Mouse (Mus musculus): ENCODE results near the gene Fndc4. TPM values are rescaled to one million over a fixed set of nuclear protein-coding genes. Genes with fewer than 3 reads are reported as not detected.
A peak's percentile ranks its signal among the peaks of the same experiment; 100 is the strongest.

The Fndc4 gene
- polyA plus RNA-seq, 1 experiment from 2014 or later, result 34.5 TPM

DNA sequence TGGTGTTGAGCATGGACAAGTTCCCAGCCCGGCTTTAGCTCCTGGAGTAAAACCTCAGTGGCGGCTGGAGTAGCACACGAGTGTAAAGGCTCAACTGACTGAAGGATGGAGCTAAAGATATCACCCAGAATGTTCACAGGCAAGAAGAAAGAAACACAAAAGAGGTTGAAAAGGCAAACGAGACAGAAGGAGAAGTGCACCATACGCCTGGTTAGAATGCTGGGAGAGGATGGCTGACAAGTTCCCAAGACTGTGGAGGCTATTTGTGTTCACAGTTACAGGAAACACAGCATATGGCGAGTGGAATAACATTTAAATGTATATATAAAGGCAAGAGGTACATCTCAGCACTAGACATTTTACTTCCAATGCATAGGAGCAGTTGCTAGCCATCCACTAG, 22.9 kb downstream of the Fndc4 start:
- Histone ChIP-seq H3K27me3 (ENCODE audit: control insufficient read depth, insufficient read depth, low read depth, low read length) (no peaks in the 10 kb centered on the region), H3K9ac (ENCODE audit: low read length) (no peak overlapping the region), H3K4me1 (replicated peaks; ENCODE audit: control insufficient read depth, insufficient read depth, low read length) (no peaks in the 10 kb centered on the region), H3K4me2 (ENCODE audit: low read depth, low read length) (no peak overlapping the region), H3K36me3 (ENCODE audit: control insufficient read depth, insufficient read depth, low read length) (peaks cover 25% of the 10 kb centered on the region), H3K27ac (ENCODE audit: low read length) (no peak overlapping the region), H3K9me3 (ENCODE audit: control insufficient read depth, low read length) (no peaks in the 10 kb centered on the region), H3K4me3 (ENCODE audit: low read length) (no peak overlapping the region)
- 82% methylated on average over 6 of the region's 6 CpGs for WGBS
- no peak for ATAC-seq (ENCODE audit: low read depth)

DNA sequence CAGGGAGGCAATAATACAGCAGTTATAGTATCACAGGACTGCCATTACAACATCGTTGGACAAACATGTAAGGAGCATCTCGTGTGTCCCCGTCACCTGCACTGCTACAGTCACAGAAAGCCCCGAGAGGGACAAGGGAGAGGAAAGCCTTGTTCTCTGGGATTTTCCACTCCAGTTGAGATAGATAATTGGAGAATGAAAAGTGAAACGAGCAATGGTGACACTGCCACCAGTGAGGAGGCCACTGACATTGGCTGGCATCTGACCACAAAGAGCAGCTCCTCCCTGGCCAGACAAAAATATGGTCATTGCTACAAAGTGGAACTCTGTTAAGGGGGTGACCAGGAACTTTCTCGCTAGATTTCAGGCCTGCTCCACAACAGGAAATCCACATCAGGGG, 28.2 kb downstream of the Fndc4 start:
- peaks cover 41% of the 10 kb centered on the region for H3K36me3 ChIP-seq (ENCODE audit: control insufficient read depth, insufficient read depth, low read length)

DNA sequence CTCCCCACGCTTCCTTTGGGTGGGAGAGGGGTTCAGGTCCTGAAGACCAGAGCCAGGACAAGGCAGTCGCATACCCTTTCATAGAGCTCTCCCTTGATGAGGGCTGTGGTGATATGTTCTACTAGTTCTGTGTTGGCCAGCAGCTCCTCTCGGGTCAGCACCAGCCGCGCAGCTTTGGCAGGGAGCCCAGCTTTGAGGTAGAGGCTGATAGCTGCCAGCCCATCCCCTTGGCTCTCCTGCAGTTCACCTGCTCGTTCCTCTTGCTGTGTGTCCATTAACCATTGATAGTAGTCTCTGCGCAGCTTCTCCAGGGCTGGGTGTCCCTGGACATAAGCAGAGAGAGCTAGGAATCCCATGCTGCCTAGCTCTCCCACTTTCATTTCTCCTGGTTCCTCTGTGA, 29.8 kb downstream of the Fndc4 start:
- Histone ChIP-seq H3K27me3 (ENCODE audit: control insufficient read depth, insufficient read depth, low read depth, low read length) (no peaks in the 10 kb centered on the region), H3K27ac (ENCODE audit: low read length) (no peak overlapping the region), H3K9ac (ENCODE audit: low read length) (no peak overlapping the region), H3K4me3 (ENCODE audit: low read length) (no peak overlapping the region), H3K4me1 (replicated peaks; ENCODE audit: control insufficient read depth, insufficient read depth, low read length) (no peaks in the 10 kb centered on the region), H3K9me3 (ENCODE audit: control insufficient read depth, low read length) (no peaks in the 10 kb centered on the region), H3K4me2 (ENCODE audit: low read depth, low read length) (no peak overlapping the region), H3K36me3 (ENCODE audit: control insufficient read depth, insufficient read depth, low read length) (peaks cover 37% of the 10 kb centered on the region)
- 76% methylated on average over 7 of the region's 7 CpGs for WGBS
- ATAC-seq (ENCODE audit: low read depth), result no peak

More for the DNA sequence above, 28.2 kb downstream of the Fndc4 start:
- no peak for ATAC-seq (ENCODE audit: low read depth)
- Histone ChIP-seq H3K27me3 (ENCODE audit: control insufficient read depth, insufficient read depth, low read depth, low read length) (no peaks in the 10 kb centered on the region), H3K4me1 (replicated peaks; ENCODE audit: control insufficient read depth, insufficient read depth, low read length) (no peaks in the 10 kb centered on the region), H3K9ac (ENCODE audit: low read length) (no peak overlapping the region), H3K9me3 (ENCODE audit: control insufficient read depth, low read length) (no peaks in the 10 kb centered on the region), H3K4me3 (ENCODE audit: low read length) (no peak overlapping the region), H3K4me2 (ENCODE audit: low read depth, low read length) (no peak overlapping the region), H3K27ac (ENCODE audit: low read length) (no peak overlapping the region)
- 86% methylated on average over 6 of the region's 6 CpGs for WGBS

DNA sequence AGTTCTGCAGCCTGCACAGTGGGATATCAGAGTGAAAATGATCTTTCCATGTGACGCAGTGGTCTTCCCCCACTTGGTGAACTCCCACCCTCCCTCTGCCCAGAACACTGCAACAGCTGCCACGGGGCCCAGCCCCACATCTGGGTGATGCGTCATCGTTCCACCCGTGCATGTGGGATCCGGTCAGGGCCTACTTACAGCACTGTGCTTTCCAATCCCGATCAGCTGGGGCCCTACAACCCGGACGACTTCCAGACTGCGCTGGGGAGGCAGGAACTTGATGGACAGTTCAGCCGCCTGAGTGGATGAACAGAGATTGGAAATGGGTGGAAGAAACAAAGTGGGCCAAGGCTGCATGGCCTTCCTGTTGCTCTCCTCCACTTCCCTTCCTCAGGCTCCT, 38.3 kb downstream of the Fndc4 start:
- Histone ChIP-seq H3K27me3 (ENCODE audit: control insufficient read depth, insufficient read depth, low read depth, low read length) (no peaks in the 10 kb centered on the region), H3K9me3 (ENCODE audit: control insufficient read depth, low read length) (no peaks in the 10 kb centered on the region), H3K27ac (ENCODE audit: low read length) (no peak overlapping the region), H3K9ac (ENCODE audit: low read length) (no peak overlapping the region), H3K36me3 (ENCODE audit: control insufficient read depth, insufficient read depth, low read length) (peaks cover 22% of the 10 kb centered on the region), H3K4me2 (ENCODE audit: low read depth, low read length) (no peak overlapping the region), H3K4me3 (ENCODE audit: low read length) (no peak overlapping the region), H3K4me1 (replicated peaks; ENCODE audit: control insufficient read depth, insufficient read depth, low read length) (peaks cover 7% of the 10 kb centered on the region)
- ATAC-seq (ENCODE audit: low read depth), result no peak
- 80% methylated on average over 11 of the region's 11 CpGs for WGBS

DNA sequence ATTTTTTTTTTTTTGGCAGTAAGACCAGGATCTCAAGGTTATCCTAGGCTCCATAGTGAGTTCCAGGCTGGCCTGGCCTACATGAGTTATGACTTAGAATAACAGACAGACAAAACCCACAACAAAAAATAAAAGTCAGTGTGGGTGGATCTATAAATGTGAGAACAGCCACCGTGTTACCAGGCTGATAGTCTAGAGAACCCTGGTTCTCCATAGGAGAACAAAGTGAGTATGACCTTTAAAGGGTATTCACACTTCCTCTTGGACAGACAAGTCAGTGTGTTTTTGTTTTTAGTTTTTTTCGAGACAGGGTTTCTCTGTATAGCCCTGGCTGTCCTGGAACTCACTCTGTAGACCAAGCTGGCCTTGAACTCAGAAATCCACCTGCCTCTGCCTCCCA, 39.9 kb downstream of the Fndc4 start:
- no peaks in the 10 kb centered on the region for H3K9me3 ChIP-seq (ENCODE audit: control insufficient read depth, low read length)
- no peak overlapping the region for H3K4me2 ChIP-seq (ENCODE audit: low read depth, low read length)
- WGBS, result 87% methylated on average over 2 of the region's 2 CpGs
- H3K9ac ChIP-seq (ENCODE audit: low read length), result no peak overlapping the region
- H3K36me3 ChIP-seq (ENCODE audit: control insufficient read depth, insufficient read depth, low read length), result peaks cover 26% of the 10 kb centered on the region
- H3K4me3 ChIP-seq (ENCODE audit: low read length), result no peak overlapping the region
- no peaks in the 10 kb centered on the region for H3K27me3 ChIP-seq (ENCODE audit: control insufficient read depth, insufficient read depth, low read depth, low read length)
- H3K4me1 ChIP-seq (replicated peaks; ENCODE audit: control insufficient read depth, insufficient read depth, low read length), result peaks cover 11% of the 10 kb centered on the region
- no peak for ATAC-seq (ENCODE audit: low read depth)
- H3K27ac ChIP-seq (ENCODE audit: low read length), result no peak overlapping the region

DNA sequence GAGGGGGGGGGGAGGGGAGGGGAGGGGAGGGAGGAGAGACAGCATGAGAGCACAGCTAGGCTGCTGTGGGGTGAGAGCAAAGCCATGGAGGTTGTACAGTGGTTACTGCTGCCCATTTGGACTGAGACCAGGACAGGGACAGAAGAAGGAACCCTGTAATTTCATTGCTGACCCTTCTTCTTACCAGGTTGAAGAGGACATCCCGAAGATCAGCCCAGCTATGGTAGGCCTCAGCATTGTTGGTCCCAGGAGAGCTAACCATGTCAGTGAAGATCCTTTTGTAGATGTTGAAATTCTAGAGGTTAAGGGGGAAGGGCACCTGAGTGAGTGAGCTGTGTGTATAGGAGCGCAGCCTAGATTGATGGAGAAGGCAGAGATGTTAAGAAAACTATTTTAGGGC, 40.5 kb downstream of the Fndc4 start:
- no peak overlapping the region for H3K4me3 ChIP-seq (ENCODE audit: low read length)
- H3K36me3 ChIP-seq (ENCODE audit: control insufficient read depth, insufficient read depth, low read length), result peaks cover 26% of the 10 kb centered on the region
- no peak overlapping the region for H3K9ac ChIP-seq (ENCODE audit: low read length)
- H3K4me1 ChIP-seq (replicated peaks; ENCODE audit: control insufficient read depth, insufficient read depth, low read length), result peaks cover 11% of the 10 kb centered on the region
- H3K9me3 ChIP-seq (ENCODE audit: control insufficient read depth, low read length), result no peaks in the 10 kb centered on the region
- H3K27ac ChIP-seq (ENCODE audit: low read length), result no peak overlapping the region
- WGBS, result 85% methylated on average over 2 of the region's 2 CpGs
- ATAC-seq (ENCODE audit: low read depth), result no peak
- no peaks in the 10 kb centered on the region for H3K27me3 ChIP-seq (ENCODE audit: control insufficient read depth, insufficient read depth, low read depth, low read length)
- H3K4me2 ChIP-seq (ENCODE audit: low read depth, low read length), result no peak overlapping the region

DNA sequence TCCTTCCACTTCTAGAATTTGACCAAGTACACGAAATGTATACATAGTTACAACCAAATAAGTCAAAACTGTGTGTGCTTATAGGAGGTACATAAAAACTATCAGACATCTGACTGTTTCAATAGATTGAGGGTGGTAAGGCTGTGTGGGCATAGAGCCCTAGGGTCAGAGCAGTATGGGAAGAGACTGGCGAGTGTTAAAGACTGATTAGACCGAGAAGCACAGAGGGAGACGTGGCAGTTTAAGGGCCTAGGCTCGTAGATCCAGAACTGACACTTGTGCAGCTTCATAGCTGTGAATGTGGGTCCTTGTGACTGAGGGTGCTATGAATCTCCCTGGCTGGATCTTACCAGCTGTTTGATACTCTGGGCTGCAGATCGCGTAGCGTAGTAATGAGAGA, 41.0 kb downstream of the Fndc4 start:
- H3K27ac ChIP-seq (ENCODE audit: low read length), result peak overlapping the region; percentile 58; the same call in 1 of the 2 replicates
- peaks cover 11% of the 10 kb centered on the region for H3K4me1 ChIP-seq (replicated peaks; ENCODE audit: control insufficient read depth, insufficient read depth, low read length)
- H3K36me3 ChIP-seq (ENCODE audit: control insufficient read depth, insufficient read depth, low read length), result peaks cover 30% of the 10 kb centered on the region
- ATAC-seq (ENCODE audit: low read depth), result no peak
- no peaks in the 10 kb centered on the region for H3K27me3 ChIP-seq (ENCODE audit: control insufficient read depth, insufficient read depth, low read depth, low read length)
- H3K4me3 ChIP-seq (ENCODE audit: low read length), result no peak overlapping the region
- WGBS, result 84% methylated on average over 8 of the region's 8 CpGs
- no peaks in the 10 kb centered on the region for H3K9me3 ChIP-seq (ENCODE audit: control insufficient read depth, low read length)
- H3K4me2 ChIP-seq (ENCODE audit: low read depth, low read length), result no peak overlapping the region
- H3K9ac ChIP-seq (ENCODE audit: low read length), result no peak overlapping the region

DNA sequence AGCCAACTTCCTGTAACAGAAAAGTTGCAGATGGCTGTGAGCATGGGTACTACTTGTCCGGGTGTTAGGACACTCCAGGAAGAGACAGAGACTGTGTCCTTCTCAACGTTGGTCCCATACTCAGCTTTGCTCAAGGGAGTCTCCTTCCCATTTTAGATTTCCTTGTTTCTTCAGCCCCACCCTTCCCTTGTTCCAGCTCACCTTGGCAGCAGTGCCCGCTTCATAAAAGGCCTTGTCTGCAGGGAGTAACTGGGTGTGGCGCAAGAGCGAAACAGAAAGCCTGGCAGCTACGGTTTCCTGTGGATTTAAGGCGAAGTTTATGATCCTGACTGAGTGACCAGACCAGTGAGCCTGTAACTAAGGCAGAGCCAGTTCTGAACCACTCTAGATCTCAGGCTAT, 41.4 kb downstream of the Fndc4 start:
- no peaks in the 10 kb centered on the region for H3K9me3 ChIP-seq (ENCODE audit: control insufficient read depth, low read length)
- H3K4me1 ChIP-seq (replicated peaks; ENCODE audit: control insufficient read depth, insufficient read depth, low read length), result peaks cover 11% of the 10 kb centered on the region
- WGBS, result 62% methylated on average over 7 of the region's 7 CpGs
- no peaks in the 10 kb centered on the region for H3K27me3 ChIP-seq (ENCODE audit: control insufficient read depth, insufficient read depth, low read depth, low read length)
- ATAC-seq (ENCODE audit: low read depth), result peak; percentile 24
- H3K4me2 ChIP-seq (ENCODE audit: low read depth, low read length), result no peak overlapping the region
- H3K4me3 ChIP-seq (ENCODE audit: low read length), result no peak overlapping the region
- H3K36me3 ChIP-seq (ENCODE audit: control insufficient read depth, insufficient read depth, low read length), result peaks cover 29% of the 10 kb centered on the region
- H3K27ac ChIP-seq (ENCODE audit: low read length), result peak overlapping the region; percentile 58
- 0 out of 2 replicates have a peak overlapping the region, but pooled peaks have one; percentile 10 for H3K9ac ChIP-seq (ENCODE audit: low read length)

DNA sequence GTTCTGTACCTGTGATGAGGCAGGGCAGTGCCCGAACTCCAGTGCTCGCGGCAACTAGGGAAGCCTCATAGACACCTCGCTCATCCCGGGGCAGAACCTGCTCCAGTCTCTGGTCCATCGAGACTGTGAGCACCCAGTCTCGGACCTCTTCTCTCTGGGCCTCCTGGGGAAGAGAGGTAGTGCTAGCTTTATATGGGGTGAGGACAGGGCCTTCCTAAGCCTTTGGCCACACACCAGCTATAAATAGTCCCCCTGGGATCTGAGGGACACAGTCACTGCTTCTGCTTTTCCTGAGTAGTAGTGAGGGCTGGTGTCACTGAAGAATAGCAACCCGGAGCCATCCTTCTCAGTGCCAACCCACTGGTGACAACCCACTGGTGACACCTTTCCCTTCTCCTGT, 42.1 kb downstream of the Fndc4 start:
- Histone ChIP-seq H3K4me1 (replicated peaks; ENCODE audit: control insufficient read depth, insufficient read depth, low read length) (peaks cover 11% of the 10 kb centered on the region), H3K9me3 (ENCODE audit: control insufficient read depth, low read length) (no peaks in the 10 kb centered on the region), H3K36me3 (ENCODE audit: control insufficient read depth, insufficient read depth, low read length) (peaks cover 32% of the 10 kb centered on the region), H3K4me3 (ENCODE audit: low read length) (no peak overlapping the region), H3K4me2 (ENCODE audit: low read depth, low read length) (no peak overlapping the region), H3K27ac (ENCODE audit: low read length) (peak overlapping the region; percentile 58), H3K27me3 (ENCODE audit: control insufficient read depth, insufficient read depth, low read depth, low read length) (no peaks in the 10 kb centered on the region), H3K9ac (ENCODE audit: low read length) (0 out of 2 replicates have a peak overlapping the region, but pooled peaks have one; percentile 10)
- ATAC-seq (ENCODE audit: low read depth), result no peak
- 91% methylated on average over 8 of the region's 8 CpGs for WGBS
